Mouse (Mus musculus): Measurements from ENCODE around the gene Mipol1.

DNA sequence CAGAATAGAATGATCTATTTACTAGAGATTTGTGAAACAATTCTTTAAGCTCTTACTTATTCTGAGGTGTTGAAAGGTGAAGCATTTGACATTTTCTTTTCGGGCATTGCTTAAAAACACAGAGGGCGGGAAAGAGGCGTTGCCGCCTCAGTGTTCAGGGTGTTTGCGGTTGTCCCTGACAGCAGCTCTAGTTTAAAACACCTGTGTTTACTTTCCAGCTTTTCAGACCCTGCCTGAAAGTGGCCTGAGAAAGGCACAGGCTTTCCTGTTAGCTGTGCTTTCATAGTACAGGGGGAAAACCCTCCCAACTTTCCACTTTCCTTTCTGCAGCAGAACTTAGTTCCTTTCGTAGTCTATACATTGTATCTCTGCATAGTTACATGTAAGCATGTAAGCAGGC lies 152.6 kb downstream of the Mipol1 start:
- TF ChIP-seq GATA1 (IDR thresholded peaks at IDR 0.05; ENCODE audit: borderline replicate concordance, low read length) (no peak), FLI1 (IDR thresholded peaks at IDR 0.05; ENCODE audit: low read length) (no peak)
